Mouse (Mus musculus): ENCODE measurements around the gene Cited4. TPM values are rescaled to one million over a fixed set of nuclear protein-coding genes. Genes with fewer than 3 reads are reported as not detected.
A peak's percentile ranks its signal among the peaks of the same experiment; 100 is the strongest.

Gene Cited4
- polyA plus RNA-seq, 1 experiment = 0.97 TPM

DNA sequence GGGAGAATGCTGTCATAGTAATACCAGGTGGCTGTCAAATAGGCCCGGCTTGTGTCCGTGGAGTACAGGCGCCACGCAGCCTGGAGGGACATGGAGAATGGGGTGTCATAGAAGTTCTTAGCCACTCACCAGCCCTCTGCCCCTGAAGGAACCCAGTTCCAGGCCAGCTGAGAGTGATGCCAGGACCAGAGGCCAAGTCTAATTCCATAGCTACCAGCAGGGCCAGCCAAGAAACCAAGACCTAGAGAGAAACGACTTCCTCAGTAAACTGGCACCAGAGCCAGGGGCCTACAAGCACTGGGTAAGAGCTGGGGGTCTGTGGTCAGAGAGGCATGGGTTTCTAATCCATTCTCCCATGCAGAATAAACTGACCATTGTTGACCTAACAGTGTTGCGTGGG lies 46.6 kb downstream of the Cited4 start:
- TF ChIP-seq POLR2A (IDR thresholded peaks at IDR 0.05; ENCODE audit: borderline replicate concordance, extremely low read depth, insufficient read depth, insufficient read length, poor library complexity, severe bottlenecking) (no peak), CTCF (IDR thresholded peaks at IDR 0.05; ENCODE audit: borderline replicate concordance, extremely low read depth, insufficient read depth, insufficient read length) (no peak)
- DNase-seq (ENCODE audit: low read depth) = no peak

DNA sequence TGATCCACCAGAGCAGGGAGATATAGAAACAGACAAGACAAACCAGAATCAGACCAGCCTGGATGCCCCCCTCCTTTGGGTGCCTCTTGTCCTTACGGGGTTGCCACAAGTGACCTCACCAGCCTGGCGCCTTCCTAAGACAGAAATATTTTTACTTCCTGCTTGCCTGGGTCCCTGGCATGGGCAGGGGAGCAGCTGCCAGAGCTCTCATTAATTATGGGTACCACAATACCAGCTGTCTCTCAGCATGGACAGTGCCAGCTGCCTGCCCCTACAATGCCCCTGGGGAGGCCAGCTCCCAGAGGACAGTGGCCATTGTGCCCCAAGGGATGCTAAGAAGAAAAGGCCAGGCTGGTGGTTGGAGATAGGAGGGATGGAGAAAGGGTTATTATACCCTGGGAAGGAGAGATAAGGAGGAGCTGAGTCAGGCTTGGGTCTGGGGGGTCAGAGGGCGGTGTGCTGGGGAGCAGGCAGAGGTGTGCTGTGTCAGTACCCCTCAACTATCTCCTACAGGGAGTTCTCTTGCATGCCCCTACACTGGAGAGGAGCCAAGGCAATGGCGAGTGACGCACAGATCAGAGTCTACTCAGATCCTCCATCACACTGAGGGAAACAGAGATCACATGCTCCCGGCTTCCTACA lies 47.6 kb downstream of the Cited4 start:
- DNase-seq (ENCODE audit: low read depth) = peak; percentile 51
- TF ChIP-seq POLR2A (IDR thresholded peaks at IDR 0.05; ENCODE audit: borderline replicate concordance, extremely low read depth, insufficient read depth, insufficient read length, poor library complexity, severe bottlenecking) = no peak
- no peak for TF ChIP-seq CTCF (IDR thresholded peaks at IDR 0.05; ENCODE audit: borderline replicate concordance, extremely low read depth, insufficient read depth, insufficient read length)

DNA sequence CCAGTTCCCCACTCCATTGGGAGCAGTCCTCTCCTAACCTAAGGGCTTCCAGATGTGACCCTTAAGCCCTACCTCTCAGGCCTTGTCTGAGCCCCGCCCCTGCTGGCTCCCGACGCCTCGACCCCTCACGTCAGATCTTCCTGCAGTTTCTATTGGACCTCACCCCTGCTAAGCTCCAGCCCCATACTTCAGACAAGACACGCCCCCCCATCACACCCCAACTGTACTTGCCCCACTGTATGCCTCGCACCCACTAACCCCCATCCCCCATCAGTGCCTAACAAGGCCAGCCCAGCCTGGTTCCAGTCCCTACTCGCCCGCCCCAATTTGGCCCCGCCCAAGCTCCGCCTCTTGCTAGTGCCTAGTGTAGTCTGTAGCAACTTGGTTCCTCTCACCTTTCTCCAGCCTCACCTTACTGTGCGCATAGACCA lies 49.8 kb downstream of the Cited4 start:
- DNase-seq (ENCODE audit: low read depth) = peak; percentile 80
- TF ChIP-seq CTCF (IDR thresholded peaks at IDR 0.05; ENCODE audit: borderline replicate concordance, extremely low read depth, insufficient read depth, insufficient read length) = no peak
- no peak for TF ChIP-seq POLR2A (IDR thresholded peaks at IDR 0.05; ENCODE audit: borderline replicate concordance, extremely low read depth, insufficient read depth, insufficient read length, poor library complexity, severe bottlenecking)

DNA sequence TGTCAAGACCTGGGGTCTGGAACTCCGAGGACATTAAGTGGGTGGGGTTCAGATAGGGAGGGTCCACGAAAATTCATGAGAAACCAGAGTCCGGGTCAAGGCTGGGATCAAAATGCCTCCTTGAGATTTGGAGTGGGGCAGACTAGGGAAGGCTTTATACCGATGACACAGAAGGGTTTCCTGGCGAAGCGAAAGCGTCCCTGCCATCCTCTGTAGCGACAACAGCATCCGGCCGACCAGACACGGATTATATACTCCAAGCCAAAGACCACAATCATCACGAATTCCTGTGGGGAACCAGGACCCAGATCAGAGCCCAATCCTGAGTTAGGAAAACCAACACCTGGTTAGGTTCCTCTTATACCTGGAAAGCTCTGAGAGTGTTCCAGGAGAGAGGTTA lies 50.4 kb downstream of the Cited4 start:
- TF ChIP-seq POLR2A (IDR thresholded peaks at IDR 0.05; ENCODE audit: borderline replicate concordance, extremely low read depth, insufficient read depth, insufficient read length, poor library complexity, severe bottlenecking) = no peak
- TF ChIP-seq CTCF (IDR thresholded peaks at IDR 0.05; ENCODE audit: borderline replicate concordance, extremely low read depth, insufficient read depth, insufficient read length) = no peak
- no peak for DNase-seq (ENCODE audit: low read depth)

Other genes starting within 250 kb of the Cited4 start
- gene Slfnl1, start 134.3 kb upstream of the Cited4 start, polyA plus RNA-seq (2012; rRNA removed) = 0.10 and 0.18 TPM in 2 replicates
- 42.5 and 46.7 TPM in 2 replicates for gene Ctps, start 96.3 kb upstream of the Cited4 start, polyA plus RNA-seq (2012; rRNA removed)
- gene Gm8439, start 77.8 kb upstream of the Cited4 start, polyA plus RNA-seq (2012; rRNA removed) = not detected in 2 replicates
- gene Kcnq4, start 82.0 kb downstream of the Cited4 start, polyA plus RNA-seq (2012; rRNA removed) = 10.9 and 11.8 TPM in 2 replicates
- gene Nfyc, start 165.0 kb downstream of the Cited4 start, polyA plus RNA-seq (2012; rRNA removed) = 160 and 212 TPM in 2 replicates
- 21.8 and 39.8 TPM in 2 replicates for gene Rims3, start 188.2 kb downstream of the Cited4 start, polyA plus RNA-seq (2012; rRNA removed)